Mouse (Mus musculus) CD4-positive, CD25-positive, alpha-beta regulatory T cell, adult 2 months (primary cell): ENCODE measurements around the gene Cd320.
"Not testable (repeated sequence)": the region's sequence is repeated elsewhere in the genome, so short reads cannot be mapped to it uniquely, and the experiment has no call there.

ENCODE experiments used
- DNase-seq: peaks from one replicate; pipeline ENCODE4 v3.0.0-alpha.2; 2012; ENCODE audit warnings: low read depth, low spot score

The Cd320 gene

DNA sequence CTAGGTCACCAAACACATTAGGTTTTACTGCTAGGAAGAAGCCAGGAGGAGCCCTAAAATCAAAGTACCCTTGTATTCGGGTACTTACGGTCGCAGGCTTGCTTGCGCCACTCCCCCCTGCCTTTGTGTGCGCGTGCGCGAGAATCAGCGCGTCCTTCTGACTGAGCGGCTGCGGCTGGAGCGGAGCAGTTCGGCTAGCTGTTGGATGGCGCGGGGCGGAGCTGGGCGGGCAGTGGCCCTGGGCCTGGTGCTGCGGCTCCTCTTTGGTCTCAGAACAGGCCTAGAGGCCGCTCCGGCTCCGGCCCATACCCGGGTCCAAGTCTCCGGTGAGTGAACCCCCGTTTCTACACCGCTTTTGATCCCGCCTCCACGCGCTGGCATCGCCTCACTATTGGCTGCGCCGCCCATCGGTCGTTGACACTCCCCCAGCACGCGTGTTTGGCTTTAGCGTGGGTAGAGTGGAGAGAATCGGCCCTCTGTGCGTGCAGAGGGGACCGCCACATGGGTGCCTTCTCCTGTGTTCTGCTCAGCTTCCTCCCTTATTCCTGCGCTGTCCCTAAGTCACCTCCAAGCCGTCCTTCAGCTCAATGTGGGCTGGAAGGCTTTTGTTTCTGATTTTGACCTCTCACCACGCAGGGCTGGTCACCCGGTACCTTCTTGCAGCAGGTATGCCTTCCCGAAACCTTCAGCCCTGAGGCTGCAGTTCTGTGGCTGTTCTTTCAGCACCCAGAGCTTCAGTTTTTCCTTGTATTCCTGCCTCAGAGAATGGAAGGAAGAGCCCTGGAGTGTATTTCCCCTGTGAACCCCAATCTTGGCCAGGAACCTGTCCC lies at the start of gene Cd320:
TSS of gene Cd320 (plus strand) at position 126 of the 830 bp plus-strand sequence.
- peak; percentile 96 for DNase-seq

DNA sequence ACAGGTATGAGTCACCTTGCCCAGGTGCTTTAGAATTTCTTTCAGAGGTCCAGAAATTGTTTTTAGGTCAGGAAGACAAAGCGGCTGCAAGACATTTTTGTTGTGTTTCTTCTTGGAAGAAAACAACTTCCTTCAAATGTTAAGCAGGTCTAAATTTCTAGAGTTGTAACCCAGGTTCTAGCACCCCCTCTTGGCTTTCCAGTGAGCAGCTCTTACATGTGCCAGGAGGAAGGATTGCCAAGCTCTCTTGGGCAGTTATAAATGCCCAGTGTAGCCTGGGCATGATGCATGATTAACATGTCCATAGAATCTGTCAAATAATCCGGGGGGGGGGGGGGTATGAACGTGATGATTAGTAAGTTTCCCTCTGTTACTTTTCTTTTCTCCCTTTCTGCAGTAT lies 44.6 kb upstream of the Cd320 start:
- peak; percentile 30 for DNase-seq

DNA sequence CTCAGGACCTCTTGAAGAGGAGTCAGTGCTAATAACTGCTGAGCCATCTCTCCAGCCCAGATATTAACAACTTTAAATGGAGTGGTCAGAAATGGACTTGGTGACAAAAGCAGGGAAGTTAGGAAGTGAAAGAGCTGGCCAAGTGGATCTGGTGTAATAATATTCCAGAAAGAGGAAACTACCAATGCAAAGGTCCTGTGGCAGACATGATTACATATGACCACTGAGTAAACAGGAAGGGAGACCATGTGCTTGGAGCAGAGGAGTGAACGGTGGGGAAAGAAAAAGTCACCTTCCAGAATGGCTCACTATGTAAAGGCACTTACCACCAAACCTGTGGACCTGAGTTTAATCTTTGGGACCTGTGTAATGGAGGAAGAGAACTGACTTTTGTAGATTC lies 43.6 kb upstream of the Cd320 start:
- no peak for DNase-seq

DNA sequence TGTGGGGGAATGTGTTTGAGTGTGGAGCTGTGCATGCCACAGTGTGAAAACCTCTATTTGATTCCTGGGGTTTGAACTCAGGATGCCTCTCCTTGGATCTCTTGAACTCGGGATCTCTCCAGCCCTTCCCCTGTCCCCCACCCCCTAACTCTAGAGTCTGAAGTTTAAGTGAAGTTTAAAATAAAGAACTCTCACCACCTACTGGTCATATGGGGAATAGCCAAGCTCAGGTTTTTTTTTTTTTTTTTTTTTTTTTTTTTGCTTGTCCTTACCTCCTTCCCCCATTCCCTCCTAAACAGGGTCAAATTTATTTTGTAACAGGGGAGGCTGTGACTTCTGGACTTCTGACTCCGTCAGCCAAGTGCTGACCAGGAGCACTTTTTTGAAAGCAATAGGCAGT lies 40.7 kb upstream of the Cd320 start:
- peak; percentile 52 for DNase-seq

DNA sequence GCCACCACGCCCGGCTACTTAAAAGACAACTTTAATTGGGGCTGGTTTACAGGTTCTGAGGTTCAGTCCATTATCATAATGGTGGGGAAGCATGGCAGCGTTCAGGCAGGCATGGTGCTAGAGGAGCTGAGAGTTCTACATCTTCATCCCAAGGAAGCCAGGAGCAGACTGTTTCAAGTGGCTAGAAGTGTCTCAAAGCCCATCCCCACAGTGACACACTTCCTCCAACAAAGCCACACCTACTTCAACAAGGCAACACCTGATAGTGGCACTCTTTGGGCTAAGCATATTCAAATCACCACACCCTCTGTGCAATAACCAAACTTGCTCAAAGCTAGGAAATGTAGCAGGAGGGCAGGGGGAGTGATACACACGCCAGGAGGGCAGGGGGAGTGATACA lies 38.7 kb upstream of the Cd320 start:
- DNase-seq = no peak

DNA sequence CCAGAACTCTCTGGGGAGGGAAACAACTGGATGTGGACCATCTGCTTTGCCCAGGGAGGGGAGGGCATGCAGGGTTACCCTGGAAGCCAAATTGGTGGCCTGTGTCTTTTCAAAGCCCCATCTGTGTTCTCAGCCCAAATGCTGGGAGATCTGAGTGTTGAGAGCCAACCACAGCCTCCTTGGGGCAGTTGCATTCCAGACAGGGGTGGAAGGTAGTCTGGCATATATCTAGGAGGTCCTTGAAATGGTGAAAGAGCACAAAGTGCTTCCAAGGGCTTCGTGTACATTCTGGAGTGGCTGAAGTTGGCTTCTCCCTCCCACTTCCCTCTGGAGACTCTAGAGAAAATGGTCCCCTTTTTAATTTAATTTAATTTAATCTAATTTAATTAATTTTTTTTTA lies 38.1 kb upstream of the Cd320 start:
- no peak for DNase-seq

DNA sequence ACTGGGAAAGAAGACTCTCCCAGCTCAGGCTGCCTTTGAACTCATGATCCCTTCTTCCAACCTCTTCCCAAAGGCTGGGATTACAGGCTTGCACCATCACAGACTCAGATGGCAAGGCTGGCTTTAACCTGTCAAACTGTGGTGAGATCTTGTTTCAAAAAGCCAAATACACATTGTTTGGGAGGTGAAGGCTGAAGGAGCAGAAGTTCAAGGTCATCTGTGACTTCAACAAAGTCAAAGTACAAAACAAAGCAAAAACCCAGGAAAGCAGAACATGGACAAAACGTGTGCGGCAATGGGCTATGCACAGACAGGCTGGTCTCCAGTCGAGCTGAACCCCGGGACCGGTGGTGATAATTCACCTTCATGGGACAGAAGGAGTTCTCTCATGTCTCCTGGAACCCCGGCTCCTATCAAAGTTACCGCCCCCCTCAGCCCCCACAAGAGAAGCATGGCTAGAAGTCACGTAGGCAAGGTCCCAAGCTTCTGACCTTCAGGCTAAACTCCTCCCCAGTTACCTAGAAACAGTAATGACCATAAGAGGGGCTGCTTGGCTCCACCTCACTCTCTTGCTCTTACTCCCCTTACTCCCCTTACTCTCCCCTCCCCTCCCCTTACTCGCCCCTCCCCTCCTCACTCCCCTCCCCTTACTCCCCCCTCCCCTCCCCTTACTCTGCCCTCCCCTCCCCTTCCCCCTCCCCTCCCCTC lies 35.6 kb upstream of the Cd320 start:
- no peak for DNase-seq

DNA sequence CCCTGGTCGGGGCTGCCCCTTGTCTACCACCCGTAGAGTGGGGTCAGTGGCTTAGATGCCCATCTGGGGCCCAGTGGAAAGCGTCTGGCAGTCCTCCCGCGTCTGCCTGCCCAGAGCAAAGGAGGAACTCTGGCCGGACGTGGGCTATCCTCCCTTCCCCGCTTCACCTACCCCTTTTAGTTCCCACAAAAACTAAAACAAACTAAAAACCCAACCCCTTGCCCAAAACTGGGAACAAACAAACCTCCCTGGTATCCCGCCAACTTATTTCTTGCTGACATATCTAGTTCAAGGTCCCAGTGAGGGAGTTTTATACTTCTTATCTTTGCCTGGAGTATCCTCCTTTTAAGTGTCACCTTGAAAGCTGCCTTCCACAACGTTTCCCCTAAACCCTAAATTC lies 34.7 kb upstream of the Cd320 start:
- no peak for DNase-seq

DNA sequence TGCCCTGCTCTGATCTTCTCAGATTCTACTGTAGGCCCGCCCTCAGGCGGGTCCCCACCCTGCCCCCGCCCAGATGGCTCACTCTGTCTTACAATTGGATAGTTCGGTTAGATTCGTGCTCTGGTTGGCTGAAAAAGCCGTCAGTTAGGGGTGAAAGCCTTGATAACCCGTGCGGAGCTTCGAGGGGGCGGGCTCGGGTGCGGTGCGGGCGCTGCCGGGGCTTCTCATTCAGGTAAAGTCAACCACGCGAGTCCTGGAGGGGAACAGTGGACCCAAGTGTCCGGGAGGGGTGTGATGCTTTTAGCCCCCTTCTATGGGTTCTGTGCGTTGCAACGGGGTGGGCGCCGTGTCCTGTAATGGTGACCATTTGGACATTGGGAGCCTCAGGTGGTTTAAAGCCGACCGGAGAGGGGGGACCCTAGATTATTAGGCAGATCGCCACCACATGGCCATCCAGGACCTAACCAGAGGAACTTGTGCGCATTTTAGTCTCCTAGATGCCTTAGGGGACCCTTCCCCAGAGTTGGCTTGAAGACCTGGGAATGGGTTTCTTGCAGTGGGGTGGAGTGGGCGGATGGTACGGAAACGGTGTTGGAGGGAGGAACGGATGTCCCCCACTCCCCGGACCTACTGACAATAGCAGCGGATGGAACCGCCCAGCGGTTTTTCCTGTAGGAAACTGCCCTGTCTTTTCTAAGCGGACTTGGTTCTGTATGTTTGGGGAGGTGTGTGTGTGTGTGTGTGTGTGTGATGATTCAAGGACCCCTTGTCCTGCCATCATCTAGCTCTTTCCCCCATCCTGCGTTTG lies 32.4 kb upstream of the Cd320 start, which contains the start of gene Kank3:
TSS of gene Kank3 (plus strand) at position 186 of the 808 bp plus-strand sequence.
- DNase-seq = peak; percentile 90

DNA sequence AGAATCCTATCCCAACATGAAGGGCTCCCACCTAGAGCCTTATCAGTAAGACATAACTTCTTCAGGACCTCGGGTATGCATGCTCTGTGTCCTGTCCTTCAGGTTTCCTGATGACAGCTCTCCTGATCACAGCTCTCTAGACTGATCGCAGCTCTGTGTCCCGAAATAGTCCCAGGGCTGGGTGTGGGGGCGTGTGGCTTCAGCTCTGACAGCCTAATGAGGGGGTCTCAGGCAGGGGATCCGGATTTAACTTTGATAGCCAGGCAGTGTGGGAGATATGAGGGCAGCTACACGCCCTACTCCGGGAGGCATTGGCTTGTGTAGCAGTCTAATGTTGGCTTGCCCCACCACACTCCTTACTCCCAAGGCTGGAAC lies 31.8 kb upstream of the Cd320 start:
- peak; percentile 11 for DNase-seq

DNA sequence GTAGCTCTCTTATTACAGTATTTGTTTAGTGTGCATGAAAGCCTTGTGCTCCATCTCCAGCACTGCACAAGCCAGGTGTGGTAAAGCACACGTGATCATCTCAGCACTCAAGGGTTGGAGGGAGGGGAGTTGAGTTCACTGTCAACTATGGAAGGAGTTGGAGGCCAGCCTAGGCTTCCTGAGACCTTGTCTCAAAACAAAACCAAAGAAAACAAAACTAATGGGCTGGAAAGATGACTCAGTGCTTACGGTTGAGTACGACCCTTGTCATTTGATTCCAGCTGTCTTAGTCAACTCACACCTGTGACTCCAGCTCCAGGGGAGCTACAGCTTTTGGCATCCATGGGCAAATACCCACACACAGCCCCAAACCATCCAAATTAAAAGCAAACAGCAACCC lies 30.4 kb upstream of the Cd320 start:
- DNase-seq = no peak

DNA sequence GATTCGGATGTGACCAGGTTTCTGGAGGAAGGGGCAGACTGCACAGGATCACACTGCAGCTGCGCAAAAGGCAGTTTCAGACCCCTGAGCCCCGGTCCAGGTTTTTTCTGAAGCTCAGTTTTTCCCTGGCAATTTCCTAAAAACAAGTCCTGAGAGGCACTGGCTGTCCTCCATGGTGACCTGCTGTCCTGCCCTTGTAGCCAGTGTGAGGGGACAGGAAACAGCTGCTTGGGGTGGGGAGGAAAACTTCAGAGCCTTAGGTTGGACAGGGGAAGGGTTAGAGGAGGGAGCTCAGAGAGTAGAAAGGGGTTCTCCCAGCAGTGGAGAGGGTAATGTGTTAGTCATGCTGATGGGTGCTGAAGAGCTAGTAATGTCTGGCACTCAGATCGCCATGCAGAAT lies 29.9 kb upstream of the Cd320 start:
- DNase-seq = no peak

DNA sequence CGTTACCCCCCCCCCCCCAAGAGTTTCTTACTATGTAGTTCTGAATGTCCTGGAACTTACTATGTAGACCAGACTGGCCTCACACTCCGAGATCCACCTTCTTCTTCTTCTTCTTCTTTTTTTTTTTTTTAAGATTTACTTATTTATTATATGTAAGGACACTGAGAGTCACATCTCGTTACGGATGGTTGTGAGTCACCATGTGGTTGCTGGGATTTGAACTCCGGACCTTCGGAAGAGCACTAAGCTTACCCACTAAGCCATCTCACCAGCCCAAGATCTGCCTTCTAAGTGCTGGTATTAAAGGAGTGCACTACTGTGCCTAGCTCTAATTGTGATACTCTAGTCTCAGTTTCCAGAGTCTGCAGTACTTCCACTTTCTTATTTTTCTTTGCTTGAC lies 27.5 kb upstream of the Cd320 start:
- no peak for DNase-seq

DNA sequence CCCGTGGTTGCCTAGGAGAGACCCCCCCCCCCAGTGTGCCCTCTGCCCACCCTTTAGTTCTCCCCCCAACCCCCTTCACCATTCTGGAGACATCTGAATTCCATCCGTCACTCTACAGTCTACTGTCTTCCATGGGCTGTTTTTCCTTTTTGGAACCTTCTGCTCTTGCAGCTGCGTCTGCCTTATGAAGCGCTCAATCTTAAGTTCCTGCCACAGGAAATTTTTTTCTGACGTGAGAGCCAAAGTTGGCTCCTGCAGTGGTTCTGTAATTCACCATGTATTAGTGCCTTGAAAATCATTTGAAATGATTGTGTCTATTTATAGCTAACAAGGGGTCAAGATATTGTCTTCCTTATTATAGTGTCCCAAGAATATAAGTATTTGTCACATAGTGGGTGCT lies 26.3 kb upstream of the Cd320 start:
- DNase-seq = no peak

DNA sequence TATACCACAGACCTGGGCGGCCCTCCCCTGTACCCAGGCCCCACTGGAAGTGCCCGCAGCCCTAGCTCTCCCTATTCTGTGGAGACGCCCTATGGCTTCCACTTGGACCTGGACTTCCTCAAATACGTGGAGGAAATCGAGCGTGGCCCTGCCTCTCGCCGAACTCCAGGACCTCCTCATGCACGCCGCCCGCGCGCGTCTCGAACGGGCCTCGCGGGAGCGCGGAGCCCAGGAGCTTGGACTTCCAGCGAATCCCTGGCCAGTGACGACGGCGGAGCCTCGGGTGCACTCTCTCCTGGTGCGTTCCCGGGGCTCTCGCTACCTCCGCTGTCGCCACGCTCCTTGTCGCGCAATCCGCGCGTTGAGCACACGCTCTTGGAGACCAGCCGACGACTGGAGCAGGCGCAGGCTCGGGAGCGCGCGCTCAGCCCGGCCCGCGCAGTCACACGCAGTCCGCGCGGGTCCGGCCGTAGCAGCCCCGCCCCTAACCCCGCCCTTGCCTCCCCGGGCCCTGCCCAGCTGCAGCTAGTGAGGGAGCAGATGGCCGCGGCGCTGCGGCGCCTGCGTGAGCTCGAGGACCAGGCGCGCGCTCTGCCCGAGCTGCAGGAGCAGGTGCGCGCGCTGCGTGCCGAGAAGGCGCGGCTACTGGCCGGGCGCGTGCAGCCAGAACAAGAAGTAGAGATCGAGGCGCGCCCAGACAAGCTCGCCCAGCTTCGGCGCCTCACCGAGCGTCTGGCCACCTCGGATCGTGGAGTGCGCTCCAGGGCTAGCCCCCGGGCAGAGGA lies 25.5 kb upstream of the Cd320 start:
- DNase-seq = peak; percentile 91

DNA sequence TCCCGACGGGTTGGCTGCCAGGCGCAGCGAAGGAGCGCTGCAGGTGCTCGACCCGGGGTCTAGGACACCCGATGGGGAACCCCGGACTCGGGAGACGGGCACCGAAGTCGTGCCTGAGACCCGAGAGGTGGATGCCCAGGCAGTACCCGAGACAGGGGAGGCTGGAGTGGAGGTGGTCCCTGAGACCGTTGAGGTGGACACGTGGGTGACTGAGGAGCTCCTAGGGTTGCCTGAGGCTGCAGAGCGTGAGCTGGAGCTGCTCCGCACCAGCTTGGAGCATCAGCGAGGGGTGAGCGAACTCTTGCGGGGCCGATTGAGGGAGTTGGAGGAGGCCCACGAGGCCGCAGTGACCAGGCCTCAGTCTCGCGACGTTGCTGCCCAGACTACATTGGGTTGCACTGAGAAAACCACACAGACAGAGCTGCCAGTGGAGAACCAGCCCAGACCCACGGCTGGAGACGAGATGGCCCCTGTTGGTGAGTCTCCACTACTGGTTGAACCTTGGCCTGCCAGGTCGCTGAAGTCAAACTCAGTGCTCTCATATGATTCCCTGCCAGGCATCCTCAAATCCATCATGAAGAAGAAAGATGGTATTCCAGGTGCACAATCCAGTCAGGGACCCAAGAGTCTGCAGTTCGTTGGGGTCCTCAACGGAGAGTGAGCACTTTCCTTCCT lies 24.8 kb upstream of the Cd320 start:
- DNase-seq = no peak

DNA sequence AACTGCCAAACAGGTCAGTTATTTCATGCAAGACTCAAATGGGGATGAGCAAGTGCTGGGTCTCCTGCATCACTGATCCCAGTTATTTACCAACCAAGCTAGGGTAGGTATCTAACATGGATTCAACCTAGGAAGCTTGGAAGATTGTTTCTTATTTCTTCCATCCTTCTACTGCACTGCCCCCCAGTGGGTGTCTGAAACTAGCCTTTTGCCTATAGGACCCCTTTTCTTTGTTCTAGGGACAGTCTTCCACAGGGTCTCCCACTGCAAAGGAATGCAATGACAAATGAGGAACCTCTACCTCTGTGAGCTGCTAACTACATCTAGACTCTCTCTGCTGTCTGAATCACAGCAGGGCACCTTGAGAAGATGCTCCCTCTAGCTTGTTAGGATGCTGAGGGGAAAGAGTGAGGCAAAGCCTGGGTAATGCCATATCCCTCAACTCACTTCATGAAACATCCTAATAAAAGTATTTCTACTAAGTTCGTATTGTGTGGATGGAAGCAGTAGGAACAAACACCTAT lies 20.4 kb upstream of the Cd320 start:
- no peak for DNase-seq

DNA sequence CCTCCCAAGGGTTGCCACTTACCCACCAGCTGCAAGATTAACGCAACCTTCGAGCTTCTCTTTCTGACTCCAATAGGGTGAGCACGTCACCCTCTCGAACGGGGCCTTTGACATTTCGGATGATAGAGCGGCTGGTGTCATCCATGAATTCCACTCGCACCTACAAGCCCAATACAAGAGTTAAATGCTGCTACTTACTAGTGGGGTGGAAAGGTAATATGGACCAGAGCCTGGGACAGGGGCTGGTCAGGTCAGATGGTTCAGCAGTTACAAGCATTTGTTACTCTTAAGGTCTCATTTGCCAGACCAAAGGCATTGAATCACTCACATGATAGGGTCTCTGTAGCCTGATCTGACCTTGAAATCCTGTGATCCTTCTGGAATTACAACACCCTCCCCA lies 19.7 kb upstream of the Cd320 start:
- not testable (repeated sequence) for DNase-seq

DNA sequence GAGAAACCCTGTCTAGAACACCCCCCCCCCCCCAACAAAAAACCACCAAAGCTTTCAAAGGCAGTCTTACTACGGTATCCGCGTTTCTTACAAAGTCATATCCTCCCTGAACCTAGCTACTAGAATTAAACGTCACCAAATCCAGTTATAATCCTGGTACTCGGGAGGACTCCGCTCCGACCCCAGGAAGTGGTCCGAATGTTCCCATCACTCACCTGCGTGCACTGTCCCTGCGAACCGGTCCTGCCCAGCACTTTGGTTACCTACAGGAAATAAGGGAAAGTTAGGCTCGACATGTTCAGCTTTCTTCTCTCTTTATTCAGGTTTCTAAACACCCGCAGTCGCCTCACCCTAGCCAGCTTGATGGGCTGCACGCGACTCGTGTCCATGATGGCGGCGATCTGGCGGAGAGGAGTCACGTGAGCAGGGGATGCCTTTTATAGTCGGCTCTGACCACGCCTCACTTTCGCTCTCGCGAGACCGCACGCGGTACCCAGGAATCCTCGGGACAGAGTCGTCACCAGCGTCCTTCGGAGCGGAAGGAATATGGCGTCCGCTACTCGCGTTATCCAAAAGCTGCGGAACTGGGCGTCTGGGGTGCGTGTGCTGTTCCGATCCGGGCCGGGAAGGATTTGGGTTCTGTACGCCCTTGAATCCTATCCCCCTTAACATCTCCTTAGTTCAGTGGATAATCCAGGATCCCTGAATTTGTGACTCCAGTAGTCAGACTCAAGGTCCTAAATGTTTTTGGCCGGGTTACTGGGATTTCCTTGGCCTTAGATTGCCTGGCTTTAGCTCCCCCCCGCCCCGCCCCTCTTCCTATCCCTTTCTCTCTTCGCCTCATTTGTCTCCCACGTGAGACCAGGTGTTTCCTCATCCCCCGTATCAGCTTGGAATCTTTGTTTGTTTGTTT lies 18.6 kb upstream of the Cd320 start, which contains the start of the genes Rps28 and Ndufa7:
TSS of gene Rps28 (minus strand) at position 479 of the 913 bp plus-strand sequence.
TSS of gene Ndufa7 (plus strand) at position 489 of the 913 bp plus-strand sequence.
- peak; percentile 99 for DNase-seq
